Mouse (Mus musculus) ES-E14 (cell line): ENCODE measurements at regions not wholly inside any gene's neighbourhood (a gene's known extent, or its start where the extent isn't known, plus 50 kb on each side); places are given as distances from the start of the nearest gene placed in this dataset.

Experiments
- DNase-seq: peaks from one replicate; pipeline ENCODE4 v3.0.0-alpha.2; 2013; ENCODE audit warnings: low read depth, low spot score
- H3K27ac ChIP-seq: 2 replicates; pipeline ENCODE4 v1.5.1; 2012; ENCODE audit warnings: low read depth, mild to moderate bottlenecking, low read length, moderate library complexity, mixed read lengths; ENCODE audit not compliant: poor library complexity, insufficient read depth, severe bottlenecking
- H3K36me3 ChIP-seq: 2 replicates; pipeline ENCODE4 v1.6.1; 2012; ENCODE audit warnings: mild to moderate bottlenecking, low read length, moderate library complexity, mixed read lengths; ENCODE audit not compliant: control insufficient read depth, poor library complexity, insufficient read depth, severe bottlenecking
- H3K4me1 ChIP-seq, 2 experiments: fragments of 150-350 bp in 1 of 2; sonication (generic) in 1 of 2; 2 replicates each; pipeline ENCODE4 v1.6.1; 2012; ENCODE audit warnings: low read length in 2 of 2, mild to moderate bottlenecking in 1 of 2, mixed read lengths in 1 of 2; ENCODE audit not compliant: control insufficient read depth in 2 of 2, insufficient read depth in 2 of 2, poor library complexity in 1 of 2
- H3K4me3 ChIP-seq, 2 experiments: fragments of 150-350 bp in 1 of 2; sonication (generic) in 1 of 2; 2 replicates each; pipeline ENCODE4 v1.5.1; 2012; ENCODE audit warnings: low read length in 2 of 2, low read depth in 1 of 2, mild to moderate bottlenecking in 1 of 2, mixed read lengths in 1 of 2; ENCODE audit not compliant: insufficient read depth in 1 of 2, poor library complexity in 1 of 2, severe bottlenecking in 1 of 2
- H3K9ac ChIP-seq: 2 replicates; pipeline ENCODE4 v1.6.1; 2012; ENCODE audit warnings: low read depth, mild to moderate bottlenecking, low read length, mixed read lengths; ENCODE audit not compliant: poor library complexity, insufficient read depth, severe bottlenecking
- H3K9me3 ChIP-seq: fragments of 150-350 bp; sonication (generic); 2 replicates; pipeline ENCODE4 v1.6.1; 2012; ENCODE audit warnings: low read depth, mild to moderate bottlenecking, low read length; ENCODE audit not compliant: control insufficient read depth, insufficient read depth
- CHD2 ChIP-seq: IDR thresholded peaks from 2 replicates; pipeline ENCODE4 v1.6.1; 2014; ENCODE audit warnings: mild to moderate bottlenecking, low read depth, low read length, inconsistent platforms
- HCFC1 ChIP-seq: IDR thresholded peaks from 2 replicates; pipeline ENCODE4 v1.6.1; 2012; ENCODE audit warnings: low read length, inconsistent platforms, borderline replicate concordance; ENCODE audit not compliant: insufficient read depth
- MAFK ChIP-seq: IDR thresholded peaks from 2 replicates; pipeline ENCODE4 v1.6.1; 2014; ENCODE audit warnings: mild to moderate bottlenecking, low read depth, low read length, inconsistent platforms; ENCODE audit not compliant: insufficient read depth
- ZC3H11A ChIP-seq: IDR thresholded peaks from 2 replicates; pipeline ENCODE4 v1.6.1; 2012; ENCODE audit warnings: low read depth, mild to moderate bottlenecking, inconsistent platforms, low read length, borderline replicate concordance
- ZNF384 ChIP-seq: IDR thresholded peaks from 2 replicates; pipeline ENCODE4 v1.6.1; 2012; ENCODE audit warnings: low read depth, low read length, inconsistent platforms
- in situ Hi-C, 2 experiments: fragments of 600-800 bp; cut with MboI; formaldehyde crosslinking; loops; one replicate each; pipeline ENCODE4 v1.15.1; 2025; ENCODE audit warnings: low sequenced_read_pairs in 2 of 2, inconsistent platforms in 1 of 2; ENCODE audit not compliant: unreplicated experiment in 2 of 2

GRCm38 (mm10) chr3:38144650-38145049 lies 340.0 kb downstream of the Ankrd50 start:
- Histone ChIP-seq H3K36me3 (no peaks in the 10 kb centered on the region), H3K27ac (no peak overlapping the region), H3K4me3 (no peak overlapping the region), H3K4me1 (no peaks in the 10 kb centered on the region), H3K9ac (no peak overlapping the region), H3K9me3 (no peaks in the 10 kb centered on the region)
- in situ Hi-C loops: no loop called here
- DNase-seq: no peak
- no peak for TF ChIP-seq ZNF384
- no peak for TF ChIP-seq HCFC1
- TF ChIP-seq CHD2: no peak
- no peak for TF ChIP-seq MAFK
- no peak for TF ChIP-seq ZC3H11A

- no peak for DNase-seq
- in situ Hi-C loops: no loop called here
Observed at GRCm38 (mm10) chr3:38143147-38143883, 341.3 kb downstream of the Ankrd50 start.

GRCm38 (mm10) chr3:38139387-38139786 lies 345.3 kb downstream of the Ankrd50 start:
- Histone ChIP-seq H3K36me3 (no peaks in the 10 kb centered on the region), H3K4me1 (no peaks in the 10 kb centered on the region), H3K9me3 (no peaks in the 10 kb centered on the region), H3K4me3 (no peak overlapping the region), H3K9ac (no peak overlapping the region), H3K27ac (no peak overlapping the region)
- DNase-seq: no peak
- in situ Hi-C loops: no loop called here
- TF ChIP-seq MAFK: no peak
- no peak for TF ChIP-seq CHD2
- no peak for TF ChIP-seq ZC3H11A
- TF ChIP-seq ZNF384: no peak
- no peak for TF ChIP-seq HCFC1

More at GRCm38 (mm10) chr3:38143147-38143883, 341.3 kb downstream of the Ankrd50 start:
- H3K4me3 ChIP-seq: no peak overlapping the region
- H3K27ac ChIP-seq: no peak overlapping the region
- no peaks in the 10 kb centered on the region for H3K4me1 ChIP-seq
- no peaks in the 10 kb centered on the region for H3K36me3 ChIP-seq
- H3K9ac ChIP-seq: no peak overlapping the region
- no peak for TF ChIP-seq ZNF384
- no peak for TF ChIP-seq HCFC1
- no peak for TF ChIP-seq MAFK
- TF ChIP-seq CHD2: no peak
- no peak for TF ChIP-seq ZC3H11A
- no peaks in the 10 kb centered on the region for H3K9me3 ChIP-seq

- DNase-seq: no peak
- TF ChIP-seq ZC3H11A: no peak
- no peak for TF ChIP-seq ZNF384
- TF ChIP-seq CHD2: no peak
- TF ChIP-seq HCFC1: no peak
- TF ChIP-seq MAFK: no peak
- in situ Hi-C loops: no loop called here
- no peak overlapping the region for H3K4me3 ChIP-seq
- H3K27ac ChIP-seq: no peak overlapping the region
- no peaks in the 10 kb centered on the region for H3K36me3 ChIP-seq
- H3K4me1 ChIP-seq: no peaks in the 10 kb centered on the region
- H3K9ac ChIP-seq: no peak overlapping the region
- H3K9me3 ChIP-seq: no peaks in the 10 kb centered on the region
Observed at GRCm38 (mm10) chr3:38138014-38138413, 346.6 kb downstream of the Ankrd50 start.

GRCm38 (mm10) chr3:38135808-38136214 lies 348.8 kb downstream of the Ankrd50 start:
- in situ Hi-C loops: no loop called here
- H3K4me1 ChIP-seq: no peaks in the 10 kb centered on the region
- TF ChIP-seq CHD2 (no peak), MAFK (no peak), HCFC1 (no peak), ZC3H11A (no peak), ZNF384 (no peak)
- no peak for DNase-seq
- no peak overlapping the region for H3K9ac ChIP-seq
- no peak overlapping the region for H3K27ac ChIP-seq
- H3K9me3 ChIP-seq: no peaks in the 10 kb centered on the region
- H3K4me3 ChIP-seq: no peak overlapping the region
- H3K36me3 ChIP-seq: no peaks in the 10 kb centered on the region
